Mouse (Mus musculus) hindbrain, embryonic 14.5 days (tissue): ENCODE data around the gene Siah3. TPM values are rescaled to one million over a fixed set of nuclear protein-coding genes. Genes with fewer than 3 reads are reported as not detected.
A peak's percentile ranks its signal among the peaks of the same experiment; 100 is the strongest.

Source experiments
- ATAC-seq: fragments of 200-750 bp; cut with Nextera tagmentation; 2 replicates; pipeline ENCODE4 v1.8.0; 2017; ENCODE audit warnings: moderate number of reproducible peaks, mild to moderate bottlenecking, moderate TSS enrichment, moderate library complexity; ENCODE audit not compliant: low FRiP score
- DNase-seq: peaks from one replicate; pipeline ENCODE4 v3.0.0-alpha.2; 2015; ENCODE audit warnings: low spot score
- H3K27ac ChIP-seq: fragments of 300-500 bp; sonication (generic); 2 replicates; pipeline ENCODE4 v1.5.1; 2014; ENCODE audit warnings: mild to moderate bottlenecking, moderate library complexity
- H3K27me3 ChIP-seq: fragments of 300-500 bp; sonication (generic); 2 replicates; pipeline ENCODE4 v1.6.1; 2014; ENCODE audit warnings: mild to moderate bottlenecking, low read length, mixed read lengths; ENCODE audit not compliant: control insufficient read depth, insufficient read depth
- H3K36me3 ChIP-seq: fragments of 300-500 bp; sonication (generic); replicated peaks from 2 replicates; pipeline ENCODE4 v1.6.1; 2014; ENCODE audit not compliant: control insufficient read depth, insufficient read depth
- H3K4me1 ChIP-seq: fragments of 300-500 bp; sonication (generic); replicated peaks from 2 replicates; pipeline ENCODE4 v1.6.1; 2014; ENCODE audit warnings: antibody characterized with exemption, low read length, mixed read lengths; ENCODE audit not compliant: control insufficient read depth, insufficient read depth
- H3K4me2 ChIP-seq: fragments of 300-500 bp; sonication (generic); replicated peaks from 2 replicates; pipeline ENCODE4 v1.6.1; 2014; ENCODE audit warnings: mild to moderate bottlenecking, moderate library complexity
- H3K4me3 ChIP-seq: fragments of 300-500 bp; sonication (generic); replicated peaks from 2 replicates; pipeline ENCODE4 v1.5.1; 2014; ENCODE audit warnings: mild to moderate bottlenecking, low read length
- H3K9ac ChIP-seq: fragments of 300-500 bp; sonication (generic); 2 replicates; pipeline ENCODE4 v1.6.1; 2014
- H3K9me3 ChIP-seq: fragments of 300-500 bp; sonication (generic); 2 replicates; pipeline ENCODE4 v1.6.1; 2016; ENCODE audit warnings: low read length; ENCODE audit not compliant: control insufficient read depth
- WGBS: fragments of 180-500 bp; shearing (Covaris S2); extraction: QIAGEN DNeasy Blood & Tissue Kit; methylation state at CpG from one replicate; pipeline ENCODE4 v1.1.7; 2014; 5-methylcytosine and 5-hydroxymethylcytosine counted together
- polyA plus RNA-seq: library from polyadenylated mRNA; unstranded; fragments of >200 nt; fragmentation: Nextera tagmentation; extraction: Ambion mirVana; gene quantifications from 2 replicates; pipeline ENCODE4 v1.2.1, GENCODE M21; 2014

The Siah3 gene
- polyA plus RNA-seq, 1 experiment from 2014 or later, result 7.7 TPM

DNA sequence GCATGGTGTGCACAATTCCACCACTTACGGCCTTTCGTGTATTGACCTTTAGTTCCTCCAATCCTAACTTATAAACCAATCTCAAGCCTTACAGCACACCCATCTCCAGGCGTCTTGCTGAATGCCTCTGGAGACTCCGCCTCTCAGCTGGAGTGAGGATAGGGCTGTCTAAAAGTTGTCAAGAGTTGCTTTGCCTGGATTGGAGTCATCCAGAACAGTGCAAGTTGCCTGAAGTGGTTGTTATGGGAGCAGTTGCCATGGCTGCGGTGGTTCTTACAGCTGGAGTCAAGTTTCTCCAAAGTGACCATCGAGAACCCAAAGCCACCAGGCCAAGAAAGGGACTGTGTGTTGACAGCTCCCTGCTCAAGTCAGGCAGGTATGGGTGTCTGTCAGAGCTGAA lies 54.3 kb downstream of the Siah3 start:
- Histone ChIP-seq H3K9ac (no peak overlapping the region), H3K4me1 (peaks cover 6% of the 10 kb centered on the region), H3K4me3 (no peak overlapping the region), H3K27me3 (no peaks in the 10 kb centered on the region), H3K9me3 (no peaks in the 10 kb centered on the region), H3K4me2 (no peak overlapping the region), H3K36me3 (no peaks in the 10 kb centered on the region), H3K27ac (no peak overlapping the region)
- WGBS, result 81% methylated on average over 6 of the region's 6 CpGs
- DNase-seq, result no peak
- no peak for ATAC-seq

- WGBS, result 48% methylated on average over 3 of the region's 3 CpGs
- no peak overlapping the region for H3K4me2 ChIP-seq
- H3K4me1 ChIP-seq, result peaks cover 9% of the 10 kb centered on the region
- H3K27ac ChIP-seq, result no peak overlapping the region
- no peak for ATAC-seq
- H3K27me3 ChIP-seq, result no peaks in the 10 kb centered on the region
- H3K9ac ChIP-seq, result no peak overlapping the region
- no peaks in the 10 kb centered on the region for H3K9me3 ChIP-seq
- DNase-seq, result no peak
- H3K4me3 ChIP-seq, result no peak overlapping the region
- H3K36me3 ChIP-seq, result no peaks in the 10 kb centered on the region
These were observed 57.2 kb downstream of the Siah3 start for GRCm38 (mm10) chr14:75512946-75513345.

GRCm38 (mm10) chr14:75516161-75516560 lies 60.4 kb downstream of the Siah3 start:
- Histone ChIP-seq H3K4me2 (no peak overlapping the region), H3K27ac (no peak overlapping the region), H3K36me3 (no peaks in the 10 kb centered on the region), H3K4me3 (no peak overlapping the region), H3K4me1 (peaks cover 13% of the 10 kb centered on the region), H3K9ac (no peak overlapping the region), H3K9me3 (no peaks in the 10 kb centered on the region), H3K27me3 (no peaks in the 10 kb centered on the region)
- WGBS, result 95% methylated on average over 3 of the region's 3 CpGs
- DNase-seq (no peak), ATAC-seq (no peak)

DNA sequence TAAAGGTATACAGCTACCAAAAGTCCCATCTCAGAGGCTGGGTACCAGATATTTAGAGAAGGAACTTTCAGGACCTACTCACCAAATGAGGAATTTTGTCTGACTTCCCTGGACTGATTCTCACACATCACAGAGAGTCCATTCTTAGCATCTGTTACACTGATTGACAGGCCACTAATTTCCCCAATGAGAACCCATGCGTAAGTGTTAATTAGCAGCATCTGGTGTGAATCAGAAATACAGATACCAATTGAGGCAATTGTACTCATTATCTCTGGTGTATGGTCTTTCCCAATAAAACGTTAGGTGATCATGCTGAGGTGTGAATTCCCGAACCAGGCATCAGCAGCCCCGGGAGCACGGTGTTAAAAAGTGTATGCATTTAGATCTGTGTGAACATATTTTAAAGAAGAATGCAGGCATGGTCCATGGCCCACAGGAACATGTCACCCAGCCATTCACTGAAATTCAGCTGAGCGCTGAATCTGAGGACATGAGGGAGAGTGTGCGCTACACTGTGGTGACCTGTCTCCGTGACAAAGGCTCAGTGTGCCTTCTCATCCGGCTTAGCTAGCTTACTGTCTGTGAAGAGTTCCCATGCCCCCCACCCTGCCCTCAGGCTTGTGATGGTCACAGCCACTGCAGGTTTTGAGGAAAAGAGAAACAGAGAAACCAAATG lies 61.3 kb downstream of the Siah3 start:
- ATAC-seq, result peak; percentile 22; the same call in 1 of the 2 replicates
- H3K4me1 ChIP-seq, result peaks cover 13% of the 10 kb centered on the region
- H3K4me3 ChIP-seq, result no peak overlapping the region
- DNase-seq, result peak; percentile 59
- WGBS, result 31% methylated on average over 9 of the region's 9 CpGs
- H3K9me3 ChIP-seq, result no peaks in the 10 kb centered on the region
- H3K36me3 ChIP-seq, result no peaks in the 10 kb centered on the region
- H3K27me3 ChIP-seq, result no peaks in the 10 kb centered on the region
- no peak overlapping the region for H3K4me2 ChIP-seq
- H3K27ac ChIP-seq, result peak overlapping the region; percentile 63
- H3K9ac ChIP-seq, result no peak overlapping the region

DNA sequence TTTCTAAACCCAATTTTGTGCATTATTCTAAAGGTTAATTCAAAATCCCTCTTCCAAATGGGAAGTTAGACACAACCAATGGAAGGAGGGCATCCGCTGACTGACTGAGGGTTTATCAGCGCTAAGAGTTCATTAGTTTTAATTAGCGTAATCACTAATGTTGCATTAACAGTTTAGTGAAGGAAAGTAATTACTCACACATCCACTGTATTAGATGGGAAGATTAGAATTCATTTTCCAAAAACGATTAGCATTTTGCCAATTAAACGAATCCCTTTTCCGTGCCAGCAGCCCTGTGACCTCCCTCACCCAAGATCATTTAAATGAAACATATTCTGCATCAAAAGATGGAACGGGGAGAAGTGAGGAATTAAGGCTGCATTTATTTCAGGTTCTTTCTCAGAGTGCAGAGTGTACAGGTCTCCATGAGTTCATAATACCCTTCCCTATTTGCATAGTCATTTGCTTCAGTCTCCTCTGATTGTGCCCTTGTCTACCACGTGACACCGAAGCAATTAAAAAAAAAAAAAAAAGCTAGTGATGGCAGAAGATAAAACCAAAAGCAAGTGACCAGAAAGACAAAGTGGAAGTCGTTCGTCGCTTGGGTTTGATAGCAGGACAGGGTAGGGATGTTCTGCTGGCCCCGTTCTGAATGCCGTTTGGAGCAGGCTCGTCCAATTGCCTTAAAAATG lies 62.6 kb downstream of the Siah3 start:
- Histone ChIP-seq H3K4me3 (no peak overlapping the region), H3K9ac (no peak overlapping the region), H3K27ac (peak overlapping the region; percentile 28), H3K4me2 (no peak overlapping the region), H3K27me3 (no peaks in the 10 kb centered on the region), H3K36me3 (no peaks in the 10 kb centered on the region), H3K4me1 (peaks cover 13% of the 10 kb centered on the region), H3K9me3 (no peaks in the 10 kb centered on the region)
- DNase-seq (no peak), ATAC-seq (peak; percentile 67)
- 65% methylated on average over 15 of the region's 15 CpGs for WGBS

DNA sequence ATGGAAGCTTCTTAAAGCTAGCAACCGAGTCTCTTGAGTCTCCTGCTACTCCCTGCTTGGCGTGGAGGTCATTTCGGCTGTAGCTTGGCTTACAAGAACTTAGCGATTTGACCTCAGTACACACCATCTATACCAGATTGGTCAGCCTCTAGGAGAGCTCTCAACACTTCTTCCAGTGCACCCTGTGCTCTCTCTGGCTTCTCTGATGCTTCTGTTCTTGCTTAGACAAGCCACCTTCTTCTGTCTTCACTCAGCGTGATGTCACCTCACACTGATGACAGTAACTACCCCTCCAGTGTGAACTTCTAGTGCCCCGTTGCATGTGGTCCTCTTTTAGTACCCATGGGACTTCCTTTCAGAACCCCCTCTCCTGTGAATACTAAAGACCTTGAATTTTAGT lies 63.1 kb downstream of the Siah3 start:
- Histone ChIP-seq H3K9ac (no peak overlapping the region), H3K36me3 (no peaks in the 10 kb centered on the region), H3K27me3 (no peaks in the 10 kb centered on the region), H3K4me3 (no peak overlapping the region), H3K4me2 (no peak overlapping the region), H3K9me3 (no peaks in the 10 kb centered on the region), H3K4me1 (peaks cover 13% of the 10 kb centered on the region), H3K27ac (peak overlapping the region; percentile 28)
- WGBS, result 81% methylated on average over 6 of the region's 6 CpGs
- no peak for ATAC-seq
- DNase-seq, result no peak

DNA sequence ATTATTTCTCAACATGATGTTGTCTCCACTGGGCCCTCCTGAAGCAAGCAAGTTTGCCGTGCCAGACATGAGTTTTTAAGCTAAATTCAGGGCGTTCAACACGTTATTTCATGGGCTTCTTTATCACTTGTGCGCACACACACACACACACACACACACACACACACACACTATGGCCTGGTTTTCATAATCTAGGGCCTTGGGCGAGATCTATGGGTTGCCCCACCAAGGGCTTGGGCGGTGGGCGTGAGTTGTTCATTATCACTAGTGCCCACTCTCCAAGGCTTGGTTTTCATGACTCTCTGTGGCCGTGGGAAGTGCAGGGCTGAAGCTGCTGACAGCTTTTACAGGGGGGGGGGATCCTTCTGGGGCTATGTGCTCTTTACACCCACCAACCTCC lies 63.9 kb downstream of the Siah3 start:
- 91% methylated on average over 8 of the region's 8 CpGs for WGBS
- Histone ChIP-seq H3K4me1 (peaks cover 13% of the 10 kb centered on the region), H3K9ac (no peak overlapping the region), H3K9me3 (no peaks in the 10 kb centered on the region), H3K4me3 (no peak overlapping the region), H3K36me3 (no peaks in the 10 kb centered on the region), H3K27me3 (no peaks in the 10 kb centered on the region), H3K4me2 (no peak overlapping the region), H3K27ac (no peak overlapping the region)
- ATAC-seq (no peak), DNase-seq (no peak)

DNA sequence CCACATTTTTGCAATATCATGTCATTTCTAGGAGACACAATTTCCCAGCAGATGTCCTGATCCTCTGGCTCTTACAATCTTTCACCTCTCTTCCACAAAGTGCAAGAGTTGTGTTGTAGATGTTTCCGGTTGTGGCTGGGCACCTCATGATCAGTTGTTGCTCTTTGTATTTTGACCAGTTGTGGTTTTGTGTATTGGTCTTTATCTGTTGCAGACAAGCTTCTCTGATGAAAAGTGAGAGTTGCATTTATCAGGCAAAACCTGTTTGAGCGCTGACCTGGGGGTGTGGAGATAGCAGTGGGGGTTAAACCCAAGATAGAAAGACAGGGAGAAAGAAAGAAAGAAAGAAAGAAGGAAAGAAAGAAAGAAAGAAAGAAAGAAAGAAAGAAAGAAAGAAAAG lies 68.9 kb downstream of the Siah3 start:
- ATAC-seq (no peak), DNase-seq (no peak)
- WGBS, result 91% methylated on average over 2 of the region's 2 CpGs
- H3K9ac ChIP-seq, result no peak overlapping the region
- no peak overlapping the region for H3K4me3 ChIP-seq
- H3K36me3 ChIP-seq, result no peaks in the 10 kb centered on the region
- H3K4me2 ChIP-seq, result no peak overlapping the region
- H3K4me1 ChIP-seq, result peaks cover 8% of the 10 kb centered on the region
- no peaks in the 10 kb centered on the region for H3K27me3 ChIP-seq
- H3K27ac ChIP-seq, result no peak overlapping the region
- H3K9me3 ChIP-seq, result no peaks in the 10 kb centered on the region

DNA sequence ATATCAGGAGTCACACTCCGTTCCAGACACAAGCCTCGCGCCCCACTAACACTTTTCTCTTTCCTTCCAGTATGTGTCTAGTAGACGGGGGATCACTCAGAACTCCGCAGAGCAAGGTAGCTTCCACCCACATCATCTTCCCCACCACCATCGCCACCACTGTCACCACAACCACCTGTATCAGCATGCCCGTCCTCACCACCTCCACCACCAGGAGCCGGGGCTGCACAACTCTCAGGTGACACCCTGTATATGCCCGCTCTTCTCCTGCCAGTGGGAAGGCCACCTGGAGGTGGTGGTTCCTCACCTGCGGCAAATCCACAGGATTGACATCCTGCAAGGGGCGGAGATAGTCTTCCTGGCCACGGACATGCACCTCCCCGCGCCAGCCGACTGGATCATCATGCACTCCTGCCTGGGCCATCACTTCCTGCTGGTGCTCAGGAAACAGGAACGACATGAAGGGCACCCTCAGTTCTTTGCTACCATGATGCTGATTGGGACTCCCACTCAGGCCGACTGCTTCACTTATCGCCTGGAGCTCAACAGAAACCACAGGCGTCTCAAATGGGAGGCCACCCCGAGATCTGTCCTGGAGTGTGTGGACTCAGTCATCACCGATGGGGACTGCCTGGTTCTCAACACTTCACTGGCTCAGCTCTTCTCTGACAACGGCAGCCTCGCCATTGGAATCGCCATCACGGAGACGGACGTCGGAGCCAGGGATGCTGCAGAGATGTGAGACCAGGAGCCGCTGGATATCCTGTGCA lies 69.8 kb downstream of the Siah3 start:
- ATAC-seq, result no peak
- no peak for DNase-seq

More for the DNA sequence above, 69.8 kb downstream of the Siah3 start:
- Histone ChIP-seq H3K36me3 (no peaks in the 10 kb centered on the region), H3K27me3 (no peaks in the 10 kb centered on the region), H3K9ac (no peak overlapping the region), H3K27ac (no peak overlapping the region), H3K4me3 (no peak overlapping the region), H3K4me1 (peaks cover 8% of the 10 kb centered on the region), H3K9me3 (no peaks in the 10 kb centered on the region), H3K4me2 (no peak overlapping the region)
- 92% methylated on average over 29 of the region's 29 CpGs for WGBS
